Mouse (Mus musculus) hindbrain, embryonic 14.5 days (tissue): Measurements from ENCODE around the gene Prkce. TPM values are rescaled to one million over a fixed set of nuclear protein-coding genes. Genes with fewer than 3 reads are reported as not detected.

ENCODE experiments used
- ATAC-seq: fragments of 200-750 bp; cut with Nextera tagmentation; 2 replicates; pipeline ENCODE4 v1.8.0; 2017; ENCODE audit warnings: moderate number of reproducible peaks, mild to moderate bottlenecking, moderate TSS enrichment, moderate library complexity; ENCODE audit not compliant: low FRiP score
- DNase-seq: peaks from one replicate; pipeline ENCODE4 v3.0.0-alpha.2; 2015; ENCODE audit warnings: low spot score
- H3K27ac ChIP-seq: fragments of 300-500 bp; sonication (generic); 2 replicates; pipeline ENCODE4 v1.5.1; 2014; ENCODE audit warnings: mild to moderate bottlenecking, moderate library complexity
- H3K27me3 ChIP-seq: fragments of 300-500 bp; sonication (generic); 2 replicates; pipeline ENCODE4 v1.6.1; 2014; ENCODE audit warnings: mild to moderate bottlenecking, low read length, mixed read lengths; ENCODE audit not compliant: control insufficient read depth, insufficient read depth
- H3K36me3 ChIP-seq: fragments of 300-500 bp; sonication (generic); replicated peaks from 2 replicates; pipeline ENCODE4 v1.6.1; 2014; ENCODE audit not compliant: control insufficient read depth, insufficient read depth
- H3K4me1 ChIP-seq: fragments of 300-500 bp; sonication (generic); replicated peaks from 2 replicates; pipeline ENCODE4 v1.6.1; 2014; ENCODE audit warnings: antibody characterized with exemption, low read length, mixed read lengths; ENCODE audit not compliant: control insufficient read depth, insufficient read depth
- H3K4me2 ChIP-seq: fragments of 300-500 bp; sonication (generic); replicated peaks from 2 replicates; pipeline ENCODE4 v1.6.1; 2014; ENCODE audit warnings: mild to moderate bottlenecking, moderate library complexity
- H3K4me3 ChIP-seq: fragments of 300-500 bp; sonication (generic); replicated peaks from 2 replicates; pipeline ENCODE4 v1.5.1; 2014; ENCODE audit warnings: mild to moderate bottlenecking, low read length
- H3K9ac ChIP-seq: fragments of 300-500 bp; sonication (generic); 2 replicates; pipeline ENCODE4 v1.6.1; 2014
- H3K9me3 ChIP-seq: fragments of 300-500 bp; sonication (generic); 2 replicates; pipeline ENCODE4 v1.6.1; 2016; ENCODE audit warnings: low read length; ENCODE audit not compliant: control insufficient read depth
- WGBS: fragments of 180-500 bp; shearing (Covaris S2); extraction: QIAGEN DNeasy Blood & Tissue Kit; methylation state at CpG from one replicate; pipeline ENCODE4 v1.1.7; 2014; 5-methylcytosine and 5-hydroxymethylcytosine counted together
- polyA plus RNA-seq: library from polyadenylated mRNA; unstranded; fragments of >200 nt; fragmentation: Nextera tagmentation; extraction: Ambion mirVana; gene quantifications from 2 replicates; pipeline ENCODE4 v1.2.1, GENCODE M21; 2014

The Prkce gene
- polyA plus RNA-seq, 1 experiment from 2014 or later = 38.7 TPM

DNA sequence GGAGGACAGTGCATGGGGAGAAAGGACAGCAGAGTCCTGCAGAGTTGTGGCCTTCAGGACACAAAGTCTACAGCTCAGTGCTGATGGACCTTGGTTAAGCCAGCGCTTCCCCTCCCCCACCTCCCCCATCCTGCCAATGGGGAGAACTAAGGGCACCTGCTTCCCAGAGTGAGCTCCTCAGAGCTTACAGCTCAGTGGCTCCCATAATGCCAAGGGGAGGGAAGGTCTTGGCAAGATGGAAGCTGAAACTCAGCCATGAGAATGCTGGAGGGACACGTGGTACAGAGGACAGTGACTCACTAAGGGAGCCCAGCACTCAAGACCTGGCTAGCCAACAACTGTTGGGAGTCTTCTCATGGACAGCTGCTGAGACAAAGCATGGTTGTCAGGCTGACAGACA is 530.2 kb downstream of the Prkce start:
- ATAC-seq = no peak
- no peak for DNase-seq
- WGBS = 83% methylated on average over 2 of the region's 2 CpGs

GRCm38 (mm10) chr17:86703336-86703735 is 535.8 kb downstream of the Prkce start:
- WGBS = 86% methylated on average over 4 of the region's 4 CpGs
- DNase-seq = no peak
- no peaks in the 10 kb centered on the region for H3K9me3 ChIP-seq
- H3K4me2 ChIP-seq = no peak overlapping the region
- no peak overlapping the region for H3K4me3 ChIP-seq
- no peak overlapping the region for H3K9ac ChIP-seq
- H3K4me1 ChIP-seq = no peaks in the 10 kb centered on the region
- no peak overlapping the region for H3K27ac ChIP-seq
- no peaks in the 10 kb centered on the region for H3K36me3 ChIP-seq
- ATAC-seq = no peak
- H3K27me3 ChIP-seq = no peaks in the 10 kb centered on the region

More for the DNA sequence above, 530.2 kb downstream of the Prkce start:
- no peaks in the 10 kb centered on the region for H3K9me3 ChIP-seq
- H3K4me3 ChIP-seq = no peak overlapping the region
- H3K27me3 ChIP-seq = no peaks in the 10 kb centered on the region
- H3K4me2 ChIP-seq = no peak overlapping the region
- no peak overlapping the region for H3K9ac ChIP-seq
- no peak overlapping the region for H3K27ac ChIP-seq
- no peaks in the 10 kb centered on the region for H3K36me3 ChIP-seq
- H3K4me1 ChIP-seq = no peaks in the 10 kb centered on the region

- no peak overlapping the region for H3K4me3 ChIP-seq
- 89% methylated on average over 3 of the region's 3 CpGs for WGBS
- no peaks in the 10 kb centered on the region for H3K27me3 ChIP-seq
- no peak overlapping the region for H3K4me2 ChIP-seq
- no peaks in the 10 kb centered on the region for H3K9me3 ChIP-seq
- ATAC-seq = no peak
- H3K36me3 ChIP-seq = no peaks in the 10 kb centered on the region
- no peak for DNase-seq
- H3K9ac ChIP-seq = no peak overlapping the region
- H3K4me1 ChIP-seq = no peaks in the 10 kb centered on the region
- H3K27ac ChIP-seq = no peak overlapping the region
These were observed 537.7 kb downstream of the Prkce start for GRCm38 (mm10) chr17:86705236-86705635.

DNA sequence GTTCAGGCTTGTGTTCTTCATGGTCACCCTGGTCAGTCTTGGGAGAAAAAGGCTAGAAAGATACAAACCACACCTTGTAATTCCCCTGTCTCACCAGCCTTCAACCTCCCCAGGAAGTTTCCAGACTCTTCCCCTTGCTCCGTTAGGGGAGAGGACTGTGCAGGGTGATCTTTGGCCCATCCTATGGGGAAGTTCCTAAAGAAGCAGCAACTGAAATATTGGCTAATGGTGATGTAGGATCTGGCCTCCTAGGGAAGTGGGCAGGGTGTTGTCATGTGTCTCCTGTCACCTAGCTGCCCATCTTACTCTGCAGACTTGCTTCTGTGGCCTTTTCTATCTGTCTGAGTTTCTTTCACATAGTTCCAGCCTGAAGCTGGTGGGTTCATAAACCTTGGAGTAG is 538.9 kb downstream of the Prkce start:
- no peak overlapping the region for H3K4me2 ChIP-seq
- H3K4me1 ChIP-seq = no peaks in the 10 kb centered on the region
- no peaks in the 10 kb centered on the region for H3K36me3 ChIP-seq
- H3K27me3 ChIP-seq = no peaks in the 10 kb centered on the region
- no peaks in the 10 kb centered on the region for H3K9me3 ChIP-seq
- ATAC-seq (no peak), DNase-seq (no peak)
- no peak overlapping the region for H3K9ac ChIP-seq
- no peak overlapping the region for H3K27ac ChIP-seq
- 70% methylated on average over 1 of the region's 1 CpGs for WGBS
- H3K4me3 ChIP-seq = no peak overlapping the region

Other genes starting within 250 kb of the Prkce start
- 7.6 and 10.4 TPM in 2 replicates for gene Srbd1, start 22.6 kb upstream of the Prkce start, polyA plus RNA-seq